Mouse (Mus musculus) G1E (cell line): ENCODE measurements around the gene Golph3l. TPM values are rescaled to one million over a fixed set of nuclear protein-coding genes. Genes with fewer than 3 reads are reported as not detected.
A peak's percentile ranks its signal among the peaks of the same experiment; 100 is the strongest.
"Not testable (repeated sequence)": the region's sequence is repeated elsewhere in the genome, so short reads cannot be mapped to it uniquely, and the experiment has no call there.

ENCODE experiments used
- ATAC-seq: 2 replicates; pipeline ENCODE4 v1.8.0; 2016; ENCODE audit warnings: mild to moderate bottlenecking; ENCODE audit not compliant: insufficient number of reproducible peaks, poor library complexity, low FRiP score, severe bottlenecking; ENCODE audit errors: extremely low read depth
- DNase-seq: peaks from one replicate; pipeline ENCODE4 v3.0.0; 2012; ENCODE audit warnings: low spot score
- H3K27me3 ChIP-seq: 2 replicates; pipeline ENCODE4 v1.6.1; 2012; ENCODE audit warnings: mild to moderate bottlenecking, low read length, inconsistent platforms; ENCODE audit not compliant: insufficient read depth
- H3K36me3 ChIP-seq: replicated peaks from 2 replicates; pipeline ENCODE3; 2012; ENCODE audit warnings: mild to moderate bottlenecking, inconsistent platforms
- H3K4me1 ChIP-seq: 2 replicates; pipeline ENCODE4 v1.6.1; 2012; ENCODE audit warnings: low read depth, low read length, inconsistent platforms, mixed read lengths; ENCODE audit not compliant: insufficient read depth
- H3K4me3 ChIP-seq: 2 replicates; pipeline ENCODE4 v1.5.1; 2012; ENCODE audit warnings: low read depth, mild to moderate bottlenecking, inconsistent platforms, low read length, moderate library complexity, mixed read lengths
- H3K9me3 ChIP-seq: replicated peaks from 2 replicates; pipeline ENCODE4 v1.6.1; 2012; ENCODE audit warnings: inconsistent platforms
- CTCF ChIP-seq: IDR thresholded peaks from 2 replicates; pipeline ENCODE4 v1.5.1; 2012; ENCODE audit warnings: low read depth, low read length, inconsistent platforms, mixed read lengths
- GATA1 ChIP-seq: IDR thresholded peaks from 2 replicates; pipeline ENCODE4 v1.6.1; 2012; ENCODE audit warnings: borderline replicate concordance, low read length, inconsistent platforms, mixed read lengths
- GATA2 ChIP-seq: IDR thresholded peaks from 2 replicates; pipeline ENCODE4 v1.6.1; 2012; ENCODE audit warnings: low read depth, low read length, inconsistent platforms, borderline replicate concordance
- POLR2AphosphoS5 ChIP-seq: IDR thresholded peaks from 2 replicates; pipeline ENCODE4 v1.6.1; 2012; ENCODE audit warnings: low read depth, low read length, inconsistent platforms; ENCODE audit not compliant: insufficient replicate concordance
- TAL1 ChIP-seq: conservative IDR thresholded peaks from 2 replicates; pipeline ENCODE4 v1.6.1; 2012; ENCODE audit warnings: low read depth, low read length, inconsistent platforms, mixed read lengths
- polyA plus RNA-seq: library from polyadenylated mRNA; stranded (reverse); fragments of >175 nt; gene quantifications from 2 replicates; pipeline ENCODE4 v1.2.3, GENCODE M21; 2012
- total RNA-seq, 2 experiments: library from RNA; stranded (forward) in 1 of 2; stranded (reverse) in 1 of 2; fragments of 200-1000 nt in 1 of 2; fragments of >200 nt in 1 of 2; fragmentation: Nextera tagmentation in 1 of 2; gene quantifications; 2 replicates each; pipeline ENCODE4 v1.2.3; 2014 to 2017

Gene Golph3l
- total and polyA plus RNA-seq, 3 experiments, result 2.3 to 117 (median 79.0) TPM

GRCm38 (mm10) chr3:95652204-95652811 is 63.6 kb downstream of the Golph3l start:
- ATAC-seq (no peak), DNase-seq (no peak)
- TF ChIP-seq TAL1 (no peak), POLR2AphosphoS5 (no peak), CTCF (no peak), GATA2 (no peak), GATA1 (no peak)
- no peak overlapping the region for H3K4me3 ChIP-seq
- peaks cover 45% of the 10 kb centered on the region for H3K4me1 ChIP-seq
- H3K27me3 ChIP-seq, result no peaks in the 10 kb centered on the region
- H3K36me3 ChIP-seq, result peaks cover 13% of the 10 kb centered on the region
- H3K9me3 ChIP-seq, result no peaks in the 10 kb centered on the region

GRCm38 (mm10) chr3:95652871-95653270 is 64.1 kb downstream of the Golph3l start:
- peaks cover 13% of the 10 kb centered on the region for H3K36me3 ChIP-seq
- peaks cover 50% of the 10 kb centered on the region for H3K4me1 ChIP-seq
- H3K4me3 ChIP-seq, result no peak overlapping the region
- no peak for DNase-seq
- no peaks in the 10 kb centered on the region for H3K9me3 ChIP-seq
- TF ChIP-seq POLR2AphosphoS5 (no peak), GATA2 (no peak), GATA1 (no peak), TAL1 (no peak), CTCF (no peak)
- ATAC-seq, result no peak
- no peaks in the 10 kb centered on the region for H3K27me3 ChIP-seq

- Histone ChIP-seq H3K9me3 (no peaks in the 10 kb centered on the region), H3K4me3 (no peak overlapping the region), H3K36me3 (peaks cover 8% of the 10 kb centered on the region), H3K27me3 (no peaks in the 10 kb centered on the region), H3K4me1 (peaks cover 47% of the 10 kb centered on the region)
- ATAC-seq (no peak), DNase-seq (no peak)
- TF ChIP-seq GATA2, result no peak
- TF ChIP-seq CTCF, result no peak
- no peak for TF ChIP-seq POLR2AphosphoS5
- TF ChIP-seq GATA1, result no peak
- no peak for TF ChIP-seq TAL1
Measured at GRCm38 (mm10) chr3:95653473-95654034, 64.8 kb downstream of the Golph3l start.

GRCm38 (mm10) chr3:95654371-95654770 is 65.6 kb downstream of the Golph3l start:
- DNase-seq, ATAC-seq: not testable (repeated sequence)
- H3K4me1 ChIP-seq, result peaks cover 47% of the 10 kb centered on the region

GRCm38 (mm10) chr3:95655437-95655836 is 66.7 kb downstream of the Golph3l start:
- Histone ChIP-seq H3K36me3 (peaks cover 21% of the 10 kb centered on the region), H3K4me1 (peaks cover 43% of the 10 kb centered on the region), H3K9me3 (no peaks in the 10 kb centered on the region), H3K27me3 (no peaks in the 10 kb centered on the region), H3K4me3 (no peak overlapping the region)
- no peak for ATAC-seq
- TF ChIP-seq POLR2AphosphoS5 (no peak), CTCF (no peak), TAL1 (no peak), GATA2 (no peak), GATA1 (no peak)
- no peak for DNase-seq

More at GRCm38 (mm10) chr3:95654371-95654770, 65.6 kb downstream of the Golph3l start:
- H3K9me3 ChIP-seq, H3K4me3 ChIP-seq, H3K27me3 ChIP-seq: not testable (repeated sequence)
- H3K36me3 ChIP-seq, result peaks cover 10% of the 10 kb centered on the region

GRCm38 (mm10) chr3:95657108-95657507 is 68.4 kb downstream of the Golph3l start:
- TF ChIP-seq GATA2 (no peak), POLR2AphosphoS5 (no peak), TAL1 (no peak), CTCF (no peak), GATA1 (no peak)
- DNase-seq (no peak), ATAC-seq (no peak)
- Histone ChIP-seq H3K9me3 (no peaks in the 10 kb centered on the region), H3K4me1 (peaks cover 39% of the 10 kb centered on the region), H3K4me3 (no peak overlapping the region), H3K27me3 (no peaks in the 10 kb centered on the region), H3K36me3 (peaks cover 34% of the 10 kb centered on the region)

- Histone ChIP-seq H3K4me3 (peak overlapping the region; percentile 83; the same call in 1 of the 2 replicates), H3K9me3 (no peaks in the 10 kb centered on the region), H3K4me1 (peaks cover 39% of the 10 kb centered on the region), H3K27me3 (no peaks in the 10 kb centered on the region), H3K36me3 (peaks cover 40% of the 10 kb centered on the region)
- ATAC-seq (no peak), DNase-seq (no peak)
- TF ChIP-seq POLR2AphosphoS5 (no peak; the same call in 1 of the 2 replicates), TAL1 (no peak), GATA2 (no peak), GATA1 (no peak), CTCF (no peak)
Measured at GRCm38 (mm10) chr3:95657711-95658110, 69.0 kb downstream of the Golph3l start.
